Mouse (Mus musculus): Measurements from ENCODE around the gene Tcta. TPM values are rescaled to one million over a fixed set of nuclear protein-coding genes. Genes with fewer than 3 reads are reported as not detected.
A peak's percentile ranks its signal among the peaks of the same experiment; 100 is the strongest.

Gene Tcta
- total and polyA plus RNA-seq, 2 experiments from 2014 or later = 42.1 to 46.1 TPM

DNA sequence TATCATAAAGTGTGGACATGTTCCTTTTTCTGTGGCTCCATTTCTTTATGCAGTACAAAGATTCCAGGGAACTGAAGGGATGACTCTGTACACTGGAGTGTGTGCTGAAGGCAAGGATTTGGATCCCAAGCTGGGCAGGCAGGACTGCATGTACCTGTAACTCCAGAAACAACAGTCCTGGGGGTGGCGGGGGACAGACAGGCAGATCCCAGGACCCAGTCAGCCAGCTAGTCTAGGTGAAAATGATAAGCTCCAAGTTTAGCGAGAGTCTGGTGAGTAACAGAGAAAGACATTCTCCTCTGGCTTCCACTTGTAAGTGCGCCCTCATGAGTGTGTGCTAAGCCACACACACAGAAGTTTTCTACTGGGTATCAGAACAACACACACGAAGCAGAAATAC lies 45.4 kb downstream of the Tcta start:
- no peaks in the 10 kb centered on the region for H3K27me3 ChIP-seq (ENCODE audit: control insufficient read depth, insufficient read depth, low read length)
- no peak overlapping the region for H3K9ac ChIP-seq (replicated peaks; ENCODE audit: low read depth, low read length)
- H3K36me3 ChIP-seq (replicated peaks; ENCODE audit: control insufficient read depth, insufficient read depth, low read length) = no peaks in the 10 kb centered on the region; the same call in 1 of the 2 replicates
- no peaks in the 10 kb centered on the region for H3K9me3 ChIP-seq (replicated peaks; ENCODE audit: control insufficient read depth, low read length)
- WGBS = 39% methylated on average over 4 of the region's 4 CpGs
- TF ChIP-seq CTCF (IDR thresholded peaks at IDR 0.05; ENCODE audit: low read depth) = no peak
- no peak for TF ChIP-seq EP300 (IDR thresholded peaks at IDR 0.05; ENCODE audit: low read depth)
- H3K27ac ChIP-seq (ENCODE audit: low read depth) = peak overlapping the region; percentile 46
- peaks cover 25% of the 10 kb centered on the region for H3K4me1 ChIP-seq (ENCODE audit: control insufficient read depth, insufficient read depth)
- no peak overlapping the region for H3K4me3 ChIP-seq (ENCODE audit: low read depth, low read length)
- DNase-seq (ENCODE audit: low spot score) = no peak
- ATAC-seq (ENCODE audit: insufficient read depth, low read depth) = no peak
- peak overlapping the region; percentile 14; the same call in 1 of the 2 replicates for H3K4me2 ChIP-seq (ENCODE audit: low read depth, low read length)

Other genes with a start within 250 kb of the Tcta start
- not detected in 2 replicates for gene Mst1, start 225.7 kb downstream of the Tcta start, total RNA-seq (2014; rRNA removed; ENCODE audit: low replicate concordance)
- 0.07 TPM in 1 of 2 replicates, not detected in the other for gene Mst1, start 225.7 kb downstream of the Tcta start, polyA plus RNA-seq (2015; fragmentation: Nextera tagmentation; extraction: Ambion mirVana)
- gene Rnf123, start 222.8 kb downstream of the Tcta start, total RNA-seq (2014; rRNA removed; ENCODE audit: low replicate concordance) = 40.5 and 60.2 TPM in 2 replicates
- 24.6 and 32.9 TPM in 2 replicates for gene Rnf123, start 222.8 kb downstream of the Tcta start, polyA plus RNA-seq (2015; fragmentation: Nextera tagmentation; extraction: Ambion mirVana)
- 36.5 and 43.5 TPM in 2 replicates for gene Apeh, start 211.6 kb downstream of the Tcta start, total RNA-seq (2014; rRNA removed; ENCODE audit: low replicate concordance)
- 32.8 TPM in 2 replicates for gene Apeh, start 211.6 kb downstream of the Tcta start, polyA plus RNA-seq (2015; fragmentation: Nextera tagmentation; extraction: Ambion mirVana)
- gene Bsn, start 115.8 kb downstream of the Tcta start, total RNA-seq (2014; rRNA removed; ENCODE audit: low replicate concordance) = 0.42 TPM in 1 of 2 replicates, not detected in the other
- gene Bsn, start 115.8 kb downstream of the Tcta start, polyA plus RNA-seq (2015; fragmentation: Nextera tagmentation; extraction: Ambion mirVana) = 0.01 and 0.03 TPM in 2 replicates
- gene Dag1, start 42.2 kb downstream of the Tcta start, total RNA-seq (2014; rRNA removed; ENCODE audit: low replicate concordance) = 209 and 229 TPM in 2 replicates
- gene Dag1, start 42.2 kb downstream of the Tcta start, polyA plus RNA-seq (2015; fragmentation: Nextera tagmentation; extraction: Ambion mirVana) = 99.2 and 106 TPM in 2 replicates
- 12.9 and 22.4 TPM in 2 replicates for gene Nicn1, start 15.7 kb downstream of the Tcta start, total RNA-seq (2014; rRNA removed; ENCODE audit: low replicate concordance)
- gene Nicn1, start 15.7 kb downstream of the Tcta start, polyA plus RNA-seq (2015; fragmentation: Nextera tagmentation; extraction: Ambion mirVana) = 20.5 and 20.9 TPM in 2 replicates
- gene Amt, start 9.3 kb downstream of the Tcta start, total RNA-seq (2014; rRNA removed; ENCODE audit: low replicate concordance) = 3.7 and 14.5 TPM in 2 replicates
- gene Amt, start 9.3 kb downstream of the Tcta start, polyA plus RNA-seq (2015; fragmentation: Nextera tagmentation; extraction: Ambion mirVana) = 5.4 and 6.4 TPM in 2 replicates
- 167 and 207 TPM in 2 replicates for gene Rhoa, start within 50 bp of the Tcta start, total RNA-seq (2014; rRNA removed; ENCODE audit: low replicate concordance)
- 326 and 332 TPM in 2 replicates for gene Rhoa, start within 50 bp of the Tcta start, polyA plus RNA-seq (2015; fragmentation: Nextera tagmentation; extraction: Ambion mirVana)
- 319 and 336 TPM in 2 replicates for gene Gpx1, start 32.7 kb upstream of the Tcta start, total RNA-seq (2014; rRNA removed; ENCODE audit: low replicate concordance)
- gene Gpx1, start 32.7 kb upstream of the Tcta start, polyA plus RNA-seq (2015; fragmentation: Nextera tagmentation; extraction: Ambion mirVana) = 578 and 581 TPM in 2 replicates
- 71.1 and 76.8 TPM in 2 replicates for gene Usp4, start 41.7 kb upstream of the Tcta start, total RNA-seq (2014; rRNA removed; ENCODE audit: low replicate concordance)
- gene Usp4, start 41.7 kb upstream of the Tcta start, polyA plus RNA-seq (2015; fragmentation: Nextera tagmentation; extraction: Ambion mirVana) = 54.9 and 60.6 TPM in 2 replicates
- not detected in 2 replicates for gene 1700102P08Rik, start 86.6 kb upstream of the Tcta start, total RNA-seq (2014; rRNA removed; ENCODE audit: low replicate concordance)
- 0.27 TPM in 1 of 2 replicates, not detected in the other for gene 1700102P08Rik, start 86.6 kb upstream of the Tcta start, polyA plus RNA-seq (2015; fragmentation: Nextera tagmentation; extraction: Ambion mirVana)
- not detected in 2 replicates for gene Ccdc36, start 122.3 kb upstream of the Tcta start, total RNA-seq (2014; rRNA removed; ENCODE audit: low replicate concordance)
- 0.14 and 0.25 TPM in 2 replicates for gene Ccdc36, start 122.3 kb upstream of the Tcta start, polyA plus RNA-seq (2015; fragmentation: Nextera tagmentation; extraction: Ambion mirVana)
- not detected in 2 replicates for gene BC048562, start 130.3 kb upstream of the Tcta start, total RNA-seq (2014; rRNA removed; ENCODE audit: low replicate concordance)
- gene BC048562, start 130.3 kb upstream of the Tcta start, polyA plus RNA-seq (2015; fragmentation: Nextera tagmentation; extraction: Ambion mirVana) = not detected in 2 replicates
- 14.0 and 24.0 TPM in 2 replicates for gene Ccdc71, start 154.4 kb upstream of the Tcta start, total RNA-seq (2014; rRNA removed; ENCODE audit: low replicate concordance)
- 25.1 and 26.2 TPM in 2 replicates for gene Ccdc71, start 154.4 kb upstream of the Tcta start, polyA plus RNA-seq (2015; fragmentation: Nextera tagmentation; extraction: Ambion mirVana)
- 180 and 186 TPM in 2 replicates for gene Klhdc8b, start 155.4 kb upstream of the Tcta start, total RNA-seq (2014; rRNA removed; ENCODE audit: low replicate concordance)
- gene Klhdc8b, start 155.4 kb upstream of the Tcta start, polyA plus RNA-seq (2015; fragmentation: Nextera tagmentation; extraction: Ambion mirVana) = 91.6 and 92.7 TPM in 2 replicates
- 161 and 182 TPM in 2 replicates for gene Lamb2, start 173.6 kb upstream of the Tcta start, total RNA-seq (2014; rRNA removed; ENCODE audit: low replicate concordance)
- gene Lamb2, start 173.6 kb upstream of the Tcta start, polyA plus RNA-seq (2015; fragmentation: Nextera tagmentation; extraction: Ambion mirVana) = 44.4 and 50.8 TPM in 2 replicates
- 108 and 136 TPM in 2 replicates for gene Usp19, start 184.4 kb upstream of the Tcta start, total RNA-seq (2014; rRNA removed; ENCODE audit: low replicate concordance)
- gene Usp19, start 184.4 kb upstream of the Tcta start, polyA plus RNA-seq (2015; fragmentation: Nextera tagmentation; extraction: Ambion mirVana) = 34.8 and 38.2 TPM in 2 replicates
- gene Qars, start 201.5 kb upstream of the Tcta start, total RNA-seq (2014; rRNA removed; ENCODE audit: low replicate concordance) = 175 and 188 TPM in 2 replicates
- gene Qars, start 201.5 kb upstream of the Tcta start, polyA plus RNA-seq (2015; fragmentation: Nextera tagmentation; extraction: Ambion mirVana) = 44.7 and 49.2 TPM in 2 replicates
- gene Qrich1, start 210.6 kb upstream of the Tcta start, total RNA-seq (2014; rRNA removed; ENCODE audit: low replicate concordance) = 138 and 154 TPM in 2 replicates
- 52.5 and 55.4 TPM in 2 replicates for gene Qrich1, start 210.6 kb upstream of the Tcta start, polyA plus RNA-seq (2015; fragmentation: Nextera tagmentation; extraction: Ambion mirVana)

Measured in heart, postnatal 0 days (tissue).